Mouse (Mus musculus) embryonic facial prominence, embryonic 12.5 days (tissue): ENCODE results near the gene Tgm2. TPM values are rescaled to one million over a fixed set of nuclear protein-coding genes. Genes with fewer than 3 reads are reported as not detected.

Experiments
- ATAC-seq: fragments of 200-750 bp; cut with Nextera tagmentation; 2 replicates; pipeline ENCODE4 v1.8.0; 2017; ENCODE audit not compliant: insufficient number of reproducible peaks, insufficient read depth, low FRiP score, low TSS enrichment
- H3K27ac ChIP-seq: fragments of 300-500 bp; sonication (generic); 2 replicates; pipeline ENCODE4 v1.5.1; 2016; ENCODE audit warnings: mild to moderate bottlenecking
- H3K27me3 ChIP-seq: fragments of 300-500 bp; sonication (generic); 2 replicates; pipeline ENCODE4 v1.6.1; 2016; ENCODE audit warnings: mild to moderate bottlenecking, moderate library complexity
- H3K36me3 ChIP-seq: fragments of 300-500 bp; sonication (generic); 2 replicates; pipeline ENCODE4 v1.6.1; 2016; ENCODE audit warnings: mild to moderate bottlenecking
- H3K4me1 ChIP-seq: fragments of 300-500 bp; sonication (generic); 2 replicates; pipeline ENCODE4 v1.6.1; 2016
- H3K4me2 ChIP-seq: fragments of 300-500 bp; sonication (generic); replicated peaks from 2 replicates; pipeline ENCODE4 v1.6.1; 2016; ENCODE audit warnings: mild to moderate bottlenecking, moderate library complexity
- H3K4me3 ChIP-seq: fragments of 300-500 bp; sonication (generic); 2 replicates; pipeline ENCODE4 v1.5.1; 2016; ENCODE audit warnings: mild to moderate bottlenecking
- H3K9ac ChIP-seq: fragments of 300-500 bp; sonication (generic); 2 replicates; pipeline ENCODE4 v1.6.1; 2016; ENCODE audit warnings: mild to moderate bottlenecking, moderate library complexity
- H3K9me3 ChIP-seq: fragments of 300-500 bp; sonication (generic); 2 replicates; pipeline ENCODE4 v1.6.1; 2016; ENCODE audit warnings: mild to moderate bottlenecking, moderate library complexity
- WGBS: fragments of 180-500 bp; shearing (Covaris S2); methylation state at CpG from one replicate; pipeline ENCODE4 v1.1.7; 2016; 5-methylcytosine and 5-hydroxymethylcytosine counted together
- polyA plus RNA-seq: library from polyadenylated mRNA; unstranded; fragments of >200 nt; fragmentation: Nextera tagmentation; extraction: Ambion mirVana; gene quantifications from 2 replicates; pipeline ENCODE4 v1.2.1, GENCODE M21; 2016

Gene Tgm2
- polyA plus RNA-seq, 1 experiment from 2014 or later, result 7.7 TPM

DNA sequence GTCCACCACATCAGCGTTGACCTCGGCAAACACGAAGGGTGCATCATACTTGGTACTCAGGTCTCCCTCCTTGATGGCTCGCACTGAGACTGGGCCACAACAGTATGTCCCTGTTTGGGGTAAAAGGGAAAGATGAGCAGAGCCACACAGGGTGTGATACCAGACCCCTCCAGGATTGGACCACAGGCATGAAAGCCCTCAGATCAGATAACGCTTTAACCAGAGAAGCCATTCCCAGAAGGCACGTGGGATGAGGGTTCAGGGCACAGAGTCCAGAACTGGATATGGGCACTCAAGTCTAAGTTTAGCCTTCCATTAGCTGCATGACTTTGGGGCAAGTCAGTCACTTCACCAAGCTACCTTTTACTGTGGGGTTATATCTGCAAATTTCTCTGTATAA, 19.0 kb downstream of the Tgm2 start:
- peaks cover 13% of the 10 kb centered on the region for H3K4me1 ChIP-seq

GRCm38 (mm10) chr2:158122814-158123213, 23.4 kb downstream of the Tgm2 start:
- 81% methylated on average over 6 of the region's 6 CpGs for WGBS
- H3K27ac ChIP-seq, result no peak overlapping the region
- H3K4me1 ChIP-seq, result no peaks in the 10 kb centered on the region

More for the DNA sequence above, 19.0 kb downstream of the Tgm2 start:
- no peak for ATAC-seq
- Histone ChIP-seq H3K4me3 (no peak overlapping the region), H3K27me3 (no peaks in the 10 kb centered on the region), H3K9ac (no peak overlapping the region), H3K9me3 (no peaks in the 10 kb centered on the region), H3K36me3 (no peaks in the 10 kb centered on the region), H3K4me2 (no peak overlapping the region), H3K27ac (no peak overlapping the region)
- WGBS, result 89% methylated on average over 6 of the region's 6 CpGs

GRCm38 (mm10) chr2:158121645-158122326, 24.4 kb downstream of the Tgm2 start:
- Histone ChIP-seq H3K9ac (no peak overlapping the region), H3K4me3 (no peak overlapping the region), H3K27me3 (no peaks in the 10 kb centered on the region), H3K27ac (no peak overlapping the region), H3K4me1 (no peaks in the 10 kb centered on the region), H3K9me3 (no peaks in the 10 kb centered on the region), H3K36me3 (no peaks in the 10 kb centered on the region), H3K4me2 (no peak overlapping the region)
- WGBS, result 69% methylated on average over 12 of the region's 12 CpGs
- ATAC-seq, result no peak

More at GRCm38 (mm10) chr2:158122814-158123213, 23.4 kb downstream of the Tgm2 start:
- H3K4me3 ChIP-seq, result no peak overlapping the region
- no peak overlapping the region for H3K9ac ChIP-seq
- no peaks in the 10 kb centered on the region for H3K9me3 ChIP-seq
- H3K4me2 ChIP-seq, result no peak overlapping the region
- no peaks in the 10 kb centered on the region for H3K27me3 ChIP-seq
- no peak for ATAC-seq
- H3K36me3 ChIP-seq, result no peaks in the 10 kb centered on the region

DNA sequence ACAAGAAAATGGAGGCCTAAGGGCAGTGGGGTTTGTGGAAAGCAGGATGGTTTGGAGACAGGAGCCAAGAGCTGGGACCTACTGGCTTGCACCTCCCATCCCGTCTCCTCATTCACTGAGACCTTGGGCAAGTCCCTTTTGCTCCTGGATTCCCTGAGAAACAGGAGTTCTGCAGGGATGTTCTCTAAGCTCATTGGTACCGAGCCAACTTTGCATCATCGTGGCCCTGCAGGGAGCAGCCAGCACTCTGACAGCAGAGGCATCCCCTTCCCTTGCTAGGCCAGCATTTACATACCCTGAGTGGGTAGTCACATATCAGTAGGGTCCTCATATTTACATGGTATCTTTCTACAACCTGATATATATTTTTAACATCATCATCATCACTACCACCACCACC, 25.4 kb downstream of the Tgm2 start:
- ATAC-seq, result no peak
- no peak overlapping the region for H3K4me2 ChIP-seq
- no peaks in the 10 kb centered on the region for H3K36me3 ChIP-seq
- no peaks in the 10 kb centered on the region for H3K4me1 ChIP-seq
- H3K27ac ChIP-seq, result no peak overlapping the region
- no peaks in the 10 kb centered on the region for H3K27me3 ChIP-seq
- H3K9ac ChIP-seq, result no peak overlapping the region
- 84% methylated on average over 3 of the region's 3 CpGs for WGBS
- no peak overlapping the region for H3K4me3 ChIP-seq
- H3K9me3 ChIP-seq, result no peaks in the 10 kb centered on the region

DNA sequence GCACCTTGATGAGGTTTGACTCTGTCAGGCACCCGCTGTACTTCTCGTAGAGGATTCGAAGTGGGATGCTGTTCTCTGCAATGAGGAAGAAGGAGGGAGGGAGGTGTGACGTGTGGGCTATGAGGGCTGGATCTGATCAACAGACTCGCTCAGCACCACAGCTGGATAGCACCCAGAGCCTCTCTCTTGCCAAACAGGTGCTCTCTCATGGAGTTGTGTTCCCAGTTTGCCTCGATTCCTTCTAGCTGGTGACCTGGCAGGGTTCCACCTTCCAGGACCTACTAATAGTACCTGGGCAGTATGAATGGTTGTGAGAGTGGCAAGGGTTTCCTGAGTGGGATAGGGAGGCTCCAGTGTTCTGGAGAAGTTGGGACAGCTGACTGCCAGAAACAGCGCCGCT, 26.0 kb downstream of the Tgm2 start:
- Histone ChIP-seq H3K4me1 (no peaks in the 10 kb centered on the region), H3K27ac (no peak overlapping the region), H3K9ac (no peak overlapping the region), H3K36me3 (no peaks in the 10 kb centered on the region), H3K9me3 (no peaks in the 10 kb centered on the region), H3K4me3 (no peak overlapping the region), H3K4me2 (no peak overlapping the region), H3K27me3 (no peaks in the 10 kb centered on the region)
- 83% methylated on average over 8 of the region's 8 CpGs for WGBS
- ATAC-seq, result no peak

DNA sequence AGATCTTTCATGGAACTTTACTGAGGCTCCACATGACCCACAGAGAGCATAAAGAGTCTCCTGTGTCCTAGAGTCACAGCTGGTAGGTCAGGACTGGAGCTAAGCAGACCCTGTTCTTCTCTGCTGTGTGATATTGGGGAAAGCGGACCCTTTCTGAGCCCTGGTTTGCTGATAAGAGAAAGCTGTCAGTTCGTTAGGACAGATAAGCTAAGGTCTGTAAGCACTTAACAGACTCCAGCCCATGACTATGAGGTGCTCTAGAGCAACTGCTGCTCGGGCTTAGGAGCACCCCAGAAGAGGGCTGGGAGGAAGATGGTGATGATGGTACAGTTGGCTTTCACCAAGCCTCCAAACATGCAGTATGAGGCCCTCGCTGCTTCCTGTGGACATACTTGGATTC, 27.1 kb downstream of the Tgm2 start:
- peaks cover under 1% of the 10 kb centered on the region; the same call in 1 of the 2 replicates for H3K4me1 ChIP-seq
- H3K27me3 ChIP-seq, result no peaks in the 10 kb centered on the region
- WGBS, result 82% methylated on average over 4 of the region's 4 CpGs
- no peak for ATAC-seq
- H3K36me3 ChIP-seq, result no peaks in the 10 kb centered on the region
- no peak overlapping the region for H3K9ac ChIP-seq
- no peak overlapping the region for H3K27ac ChIP-seq
- H3K4me2 ChIP-seq, result no peak overlapping the region
- H3K9me3 ChIP-seq, result no peaks in the 10 kb centered on the region
- no peak overlapping the region for H3K4me3 ChIP-seq

DNA sequence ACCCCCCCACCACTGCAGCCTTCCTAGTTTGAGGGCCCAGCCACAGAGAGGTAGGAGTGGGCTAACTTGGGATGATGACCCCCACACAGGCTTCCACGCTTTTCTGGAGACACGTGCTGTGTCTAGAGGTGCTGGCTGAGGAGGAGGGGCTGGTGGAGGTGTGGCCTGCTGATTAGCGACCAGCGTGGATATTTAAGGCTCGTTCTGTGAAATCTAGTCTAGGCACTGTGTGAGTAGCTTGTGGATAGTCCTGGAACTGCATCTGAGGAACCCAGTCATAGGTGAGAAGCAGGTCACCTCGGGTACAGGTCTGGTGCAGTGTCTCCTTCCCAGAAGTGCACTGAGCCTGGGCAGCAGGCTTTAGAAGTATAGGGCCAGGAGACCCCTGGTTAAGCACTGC, 29.6 kb downstream of the Tgm2 start:
- Histone ChIP-seq H3K27ac (no peak overlapping the region), H3K27me3 (no peaks in the 10 kb centered on the region), H3K4me1 (peaks cover 9% of the 10 kb centered on the region; the same call in 1 of the 2 replicates), H3K4me2 (no peak overlapping the region), H3K9me3 (no peaks in the 10 kb centered on the region), H3K9ac (no peak overlapping the region), H3K4me3 (no peak overlapping the region), H3K36me3 (no peaks in the 10 kb centered on the region)
- WGBS, result 53% methylated on average over 6 of the region's 6 CpGs
- ATAC-seq, result no peak

DNA sequence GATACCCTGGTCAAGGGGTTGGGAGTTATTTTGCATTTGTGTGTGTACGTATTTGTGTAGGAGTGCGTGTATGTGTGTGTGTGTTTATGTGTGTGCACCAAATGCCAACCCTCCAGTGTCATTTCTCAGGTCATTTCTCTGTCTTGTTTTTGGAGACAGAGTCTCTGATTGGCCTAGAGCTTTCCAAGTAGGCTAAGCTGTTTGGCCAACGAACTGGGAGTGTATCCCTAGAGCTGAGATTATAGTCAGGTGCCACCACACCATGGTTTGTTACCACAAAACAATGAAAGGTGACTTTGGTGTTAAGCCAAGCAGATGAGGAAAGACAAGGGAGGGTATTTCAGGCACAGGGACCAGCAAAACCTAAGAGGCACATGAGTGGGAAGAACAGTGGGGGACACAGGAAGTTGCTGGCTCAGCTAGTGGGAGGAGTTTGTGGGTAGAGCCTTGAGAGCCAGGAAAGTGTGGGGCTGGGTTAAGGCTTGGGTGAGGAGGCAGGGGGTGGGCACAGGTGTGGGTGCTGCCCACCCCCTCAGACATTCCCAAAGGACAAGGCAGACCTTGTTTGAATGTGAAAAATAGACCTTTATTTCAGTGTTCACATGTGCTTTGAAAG, 30.3 kb downstream of the Tgm2 start:
- Histone ChIP-seq H3K27ac (no peak overlapping the region), H3K4me1 (peaks cover 9% of the 10 kb centered on the region; the same call in 1 of the 2 replicates)

GRCm38 (mm10) chr2:158114931-158115330, 31.3 kb downstream of the Tgm2 start:
- Histone ChIP-seq H3K9ac (no peak overlapping the region), H3K4me3 (no peak overlapping the region), H3K4me2 (no peak overlapping the region), H3K9me3 (no peaks in the 10 kb centered on the region), H3K27me3 (no peaks in the 10 kb centered on the region), H3K36me3 (no peaks in the 10 kb centered on the region), H3K27ac (no peak overlapping the region), H3K4me1 (peaks cover 13% of the 10 kb centered on the region)
- no peak for ATAC-seq
- WGBS, result 61% methylated on average over 5 of the region's 5 CpGs

More for the DNA sequence above, 30.3 kb downstream of the Tgm2 start:
- ATAC-seq, result no peak
- Histone ChIP-seq H3K9me3 (no peaks in the 10 kb centered on the region), H3K9ac (no peak overlapping the region), H3K36me3 (no peaks in the 10 kb centered on the region), H3K4me2 (no peak overlapping the region), H3K27me3 (no peaks in the 10 kb centered on the region), H3K4me3 (no peak overlapping the region)
- 90% methylated on average over 3 of the region's 3 CpGs for WGBS

GRCm38 (mm10) chr2:158113591-158114257, 32.5 kb downstream of the Tgm2 start:
- Histone ChIP-seq H3K4me1 (peaks cover 22% of the 10 kb centered on the region), H3K9me3 (no peaks in the 10 kb centered on the region), H3K9ac (no peak overlapping the region), H3K27me3 (no peaks in the 10 kb centered on the region), H3K36me3 (no peaks in the 10 kb centered on the region), H3K27ac (peak overlapping the region; percentile 60), H3K4me3 (no peak overlapping the region), H3K4me2 (peak overlapping the region; percentile 19; the same call in 1 of the 2 replicates)
- peak; percentile 61 for ATAC-seq
- WGBS, result 21% methylated on average over 9 of the region's 9 CpGs

GRCm38 (mm10) chr2:158109516-158109915, 36.7 kb downstream of the Tgm2 start:
- Histone ChIP-seq H3K4me1 (peaks cover 26% of the 10 kb centered on the region), H3K9me3 (no peaks in the 10 kb centered on the region), H3K36me3 (no peaks in the 10 kb centered on the region), H3K9ac (no peak overlapping the region), H3K4me3 (no peak overlapping the region), H3K27ac (peak overlapping the region; percentile 65), H3K27me3 (no peaks in the 10 kb centered on the region), H3K4me2 (no peak overlapping the region)
- WGBS, result 28% methylated on average over 8 of the region's 8 CpGs
- peak; percentile 24; the same call in 1 of the 2 replicates for ATAC-seq
